Mouse (Mus musculus) liver, embryonic 14.5 days (tissue): ENCODE data around the gene Mb21d2. TPM values are rescaled to one million over a fixed set of nuclear protein-coding genes. Genes with fewer than 3 reads are reported as not detected.

Experiments
- ATAC-seq: fragments of 200-750 bp; cut with Nextera tagmentation; 2 replicates; pipeline ENCODE4 v1.8.0; 2017; ENCODE audit warnings: moderate number of reproducible peaks, mild to moderate bottlenecking, moderate library complexity; ENCODE audit not compliant: insufficient read depth
- DNase-seq, 3 experiments: peaks; one replicate each; pipeline ENCODE4 v3.0.0-alpha.2; 2012 to 2013; ENCODE audit warnings: low read depth in 3 of 3, low spot score in 3 of 3
- H3K27ac ChIP-seq: fragments of 300-500 bp; sonication (generic); 2 replicates; pipeline ENCODE4 v1.5.1; 2014; ENCODE audit warnings: moderate library complexity, mild to moderate bottlenecking, control low read depth, inconsistent platforms
- H3K27me3 ChIP-seq: fragments of 300-500 bp; sonication (generic); 2 replicates; pipeline ENCODE4 v1.6.1; 2014; ENCODE audit warnings: mild to moderate bottlenecking, low read length, moderate library complexity; ENCODE audit not compliant: control insufficient read depth, insufficient read depth
- H3K36me3 ChIP-seq: fragments of 300-500 bp; sonication (generic); replicated peaks from 2 replicates; pipeline ENCODE4 v1.6.1; 2014; ENCODE audit warnings: low read depth; ENCODE audit not compliant: control insufficient read depth, insufficient read depth
- H3K4me1 ChIP-seq, 2 experiments: fragments of 200-500 bp in 1 of 2; fragments of 300-500 bp in 1 of 2; sonication (generic) in 1 of 2; replicated peaks; 2 replicates each; pipeline ENCODE4 v1.6.1; 2012 to 2014; ENCODE audit warnings: antibody characterized with exemption in 1 of 2, inconsistent platforms in 1 of 2, low read length in 1 of 2; ENCODE audit not compliant: control insufficient read depth in 2 of 2, insufficient read depth in 2 of 2
- H3K4me2 ChIP-seq: fragments of 300-500 bp; sonication (generic); 2 replicates; pipeline ENCODE4 v1.6.1; 2014; ENCODE audit warnings: low read depth, mild to moderate bottlenecking, control low read depth, moderate library complexity
- H3K4me3 ChIP-seq, 2 experiments: fragments of 200-500 bp in 1 of 2; fragments of 300-500 bp in 1 of 2; sonication (generic) in 1 of 2; 2 replicates each; pipeline ENCODE4 v1.5.1; 2012 to 2014; ENCODE audit warnings: low read depth in 2 of 2, low read length in 2 of 2, mild to moderate bottlenecking in 2 of 2, control low read depth in 1 of 2, inconsistent platforms in 1 of 2, moderate library complexity in 1 of 2; ENCODE audit not compliant: insufficient read depth in 1 of 2
- H3K9ac ChIP-seq: fragments of 300-500 bp; sonication (generic); replicated peaks from 2 replicates; pipeline ENCODE4 v1.6.1; 2014; ENCODE audit warnings: mild to moderate bottlenecking, control low read depth, moderate library complexity
- H3K9me3 ChIP-seq: fragments of 300-500 bp; sonication (generic); 2 replicates; pipeline ENCODE4 v1.6.1; 2016; ENCODE audit warnings: low read length, mixed read lengths; ENCODE audit not compliant: control insufficient read depth
- CTCF ChIP-seq: IDR thresholded peaks from 2 replicates; pipeline ENCODE4 v1.5.1; 2016; ENCODE audit warnings: antibody characterized with exemption, low read depth, control low read depth
- EP300 ChIP-seq: IDR thresholded peaks from 2 replicates; pipeline ENCODE4 v1.6.1; 2016; ENCODE audit warnings: antibody characterized with exemption, low read depth
- WGBS: fragments of 180-500 bp; shearing (Covaris S2); extraction: QIAGEN DNeasy Blood & Tissue Kit; methylation state at CpG from one replicate; pipeline ENCODE4 v1.1.7; 2014; ENCODE audit not compliant: insufficient replicate concordance; 5-methylcytosine and 5-hydroxymethylcytosine counted together
- polyA plus RNA-seq, 2 experiments: library from polyadenylated mRNA; depleted of rRNA in 1 of 2; stranded (reverse) in 1 of 2; unstranded in 1 of 2; fragments of >200 nt; fragmentation: Nextera tagmentation in 1 of 2; extraction: Ambion mirVana in 1 of 2; gene quantifications; 2 replicates each; pipeline versions ENCODE4 v1.2.1 to v1.2.3; 2012 to 2014

Mb21d2 gene
- polyA plus RNA-seq, 2 experiments = 0.94 to 1.1 TPM

DNA sequence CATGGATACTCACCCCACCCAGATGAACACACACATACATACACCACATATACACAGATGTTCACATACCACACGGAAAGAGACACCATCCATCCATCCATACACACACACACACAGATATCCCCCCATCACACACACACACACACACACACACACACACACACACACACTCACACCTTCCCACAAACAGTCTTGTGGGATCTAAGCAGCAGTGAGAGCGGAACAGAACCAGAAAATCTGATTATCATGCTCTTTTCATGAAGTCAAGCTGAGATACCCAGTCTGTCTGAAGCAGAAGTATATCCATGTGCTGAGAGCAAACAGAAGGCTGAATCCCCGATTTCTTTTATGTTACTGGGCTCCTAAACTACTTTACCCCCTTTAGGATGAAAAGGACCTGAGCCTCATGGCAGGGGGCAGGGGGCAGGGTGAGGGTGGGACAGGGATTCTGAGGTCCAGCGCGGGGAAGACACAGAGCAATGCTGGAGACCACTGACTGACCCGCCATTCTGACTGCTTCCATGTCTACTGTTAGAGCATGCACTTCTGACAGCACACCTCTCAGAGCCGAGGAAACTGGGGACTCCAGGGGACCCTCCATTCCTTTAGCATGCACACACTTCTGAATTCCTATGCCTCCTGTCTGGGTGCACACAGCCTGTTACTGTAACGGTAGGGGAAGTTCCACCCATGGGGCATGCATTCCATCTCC, 62.7 kb downstream of the Mb21d2 start:
- WGBS = 67% methylated on average over 8 of the region's 8 CpGs
- ATAC-seq (no peak), DNase-seq (no peak)
- H3K27ac ChIP-seq = no peak overlapping the region
- no peak for TF ChIP-seq EP300
- TF ChIP-seq CTCF = no peak
- H3K4me1 ChIP-seq = no peaks in the 10 kb centered on the region
- no peak overlapping the region for H3K4me2 ChIP-seq
- H3K9me3 ChIP-seq = no peaks in the 10 kb centered on the region
- H3K9ac ChIP-seq = no peak overlapping the region
- H3K4me3 ChIP-seq = no peak overlapping the region
- H3K27me3 ChIP-seq = no peaks in the 10 kb centered on the region
- no peaks in the 10 kb centered on the region for H3K36me3 ChIP-seq

DNA sequence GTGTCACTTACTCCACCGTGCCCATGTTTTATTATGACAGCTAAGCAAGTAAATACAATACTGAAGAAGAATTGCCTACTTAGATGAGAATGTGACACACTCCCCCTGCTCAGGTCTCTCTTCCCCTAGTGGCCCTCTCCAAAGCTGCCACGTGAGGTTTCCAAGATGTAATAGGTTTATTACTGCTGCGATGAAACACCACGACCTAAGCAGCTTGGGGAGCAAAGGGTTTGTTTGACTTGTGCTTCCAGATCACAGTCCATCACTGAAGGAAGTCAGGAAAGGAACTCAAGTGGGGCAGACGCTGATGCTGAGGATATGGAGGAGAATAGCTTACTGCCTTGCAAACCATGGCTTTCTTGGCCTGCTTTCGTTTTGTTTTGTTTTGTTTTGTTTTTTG, 65.9 kb downstream of the Mb21d2 start:
- TF ChIP-seq EP300 (no peak), CTCF (no peak)
- H3K4me3 ChIP-seq = no peak overlapping the region
- H3K9ac ChIP-seq = no peak overlapping the region
- H3K9me3 ChIP-seq = no peaks in the 10 kb centered on the region
- H3K36me3 ChIP-seq = no peaks in the 10 kb centered on the region
- no peak for DNase-seq
- no peaks in the 10 kb centered on the region for H3K27me3 ChIP-seq
- H3K27ac ChIP-seq = no peak overlapping the region
- ATAC-seq = no peak
- 58% methylated on average over 6 of the region's 6 CpGs for WGBS
- no peaks in the 10 kb centered on the region for H3K4me1 ChIP-seq
- H3K4me2 ChIP-seq = no peak overlapping the region

DNA sequence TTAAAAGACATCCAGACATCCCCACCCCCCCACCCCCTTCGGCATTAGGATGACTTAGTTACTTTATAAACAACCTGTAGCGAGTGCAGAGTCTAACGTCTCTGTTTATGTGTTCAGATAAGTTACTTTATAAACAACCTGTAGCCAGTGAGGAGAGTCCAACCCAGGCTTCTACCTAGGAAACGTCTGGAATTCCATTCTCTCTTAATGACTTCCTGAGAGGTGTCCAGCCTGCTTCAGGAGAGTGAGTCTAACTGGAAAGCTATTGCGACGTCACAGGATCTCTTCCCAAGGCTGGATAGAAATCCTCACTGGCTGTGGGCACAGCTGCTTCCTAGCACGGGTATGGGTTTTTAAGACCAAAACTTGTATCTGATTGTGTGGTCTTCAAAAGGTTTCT, 67.4 kb downstream of the Mb21d2 start:
- ATAC-seq (no peak), DNase-seq (no peak)
- TF ChIP-seq EP300 (no peak), CTCF (no peak)
- Histone ChIP-seq H3K36me3 (no peaks in the 10 kb centered on the region), H3K27me3 (no peaks in the 10 kb centered on the region), H3K4me1 (no peaks in the 10 kb centered on the region), H3K4me3 (no peak overlapping the region), H3K9me3 (no peaks in the 10 kb centered on the region), H3K27ac (no peak overlapping the region), H3K4me2 (no peak overlapping the region), H3K9ac (no peak overlapping the region)
- WGBS = 22% methylated on average over 7 of the region's 7 CpGs

DNA sequence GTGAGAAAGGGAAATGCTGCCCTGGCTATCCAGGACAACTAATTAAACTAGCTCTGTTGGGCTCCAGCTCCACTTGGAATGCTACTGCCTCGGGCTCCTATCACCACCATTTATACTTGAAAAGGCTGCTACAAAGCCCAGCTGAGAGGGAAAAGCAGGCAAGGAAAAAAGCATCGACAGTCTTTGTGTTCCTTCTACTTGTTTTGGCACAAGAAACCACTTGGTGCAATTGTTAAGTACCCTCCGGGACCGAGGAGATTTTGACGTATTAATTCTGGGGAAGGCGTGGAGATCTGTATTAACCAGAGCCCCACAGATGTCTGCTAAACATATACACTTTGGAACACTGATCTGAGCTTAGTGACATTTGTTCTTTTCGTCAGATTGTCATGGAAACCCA, 69.8 kb downstream of the Mb21d2 start:
- 54% methylated on average over 7 of the region's 7 CpGs for WGBS
- H3K27me3 ChIP-seq = no peaks in the 10 kb centered on the region
- TF ChIP-seq CTCF = no peak
- no peak for TF ChIP-seq EP300
- no peak for DNase-seq
- no peaks in the 10 kb centered on the region for H3K36me3 ChIP-seq
- no peak overlapping the region for H3K4me3 ChIP-seq
- no peak overlapping the region for H3K4me2 ChIP-seq
- H3K27ac ChIP-seq = no peak overlapping the region
- no peaks in the 10 kb centered on the region for H3K4me1 ChIP-seq
- ATAC-seq = no peak
- H3K9me3 ChIP-seq = no peaks in the 10 kb centered on the region
- H3K9ac ChIP-seq = no peak overlapping the region

DNA sequence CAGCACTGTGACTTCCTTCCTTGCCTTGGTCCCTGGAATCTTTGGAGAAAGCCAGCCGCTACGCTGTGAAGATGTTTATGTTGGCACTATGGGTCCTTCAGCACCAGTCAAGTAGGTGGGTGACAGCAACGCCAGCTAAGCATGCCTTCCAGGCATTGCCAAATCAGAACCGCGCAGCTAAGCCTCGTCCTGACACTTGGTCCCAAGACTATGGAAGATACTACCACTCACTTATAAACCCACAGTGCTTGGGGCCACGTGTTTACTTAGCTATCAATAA, 70.5 kb downstream of the Mb21d2 start:
- H3K27me3 ChIP-seq = no peaks in the 10 kb centered on the region
- ATAC-seq (no peak), DNase-seq (no peak)
- H3K27ac ChIP-seq = no peak overlapping the region
- no peak overlapping the region for H3K4me2 ChIP-seq
- TF ChIP-seq EP300 (no peak), CTCF (no peak)
- H3K4me3 ChIP-seq = no peak overlapping the region
- WGBS = 73% methylated on average over 7 of the region's 7 CpGs
- H3K9me3 ChIP-seq = no peaks in the 10 kb centered on the region
- no peak overlapping the region for H3K9ac ChIP-seq
- H3K4me1 ChIP-seq = no peaks in the 10 kb centered on the region
- no peaks in the 10 kb centered on the region for H3K36me3 ChIP-seq
